Mouse (Mus musculus) limb, embryonic 11.5 days (tissue): ENCODE results near the gene B4galt7. TPM values are rescaled to one million over a fixed set of nuclear protein-coding genes. Genes with fewer than 3 reads are reported as not detected.
"Not testable (repeated sequence)": the region's sequence is repeated elsewhere in the genome, so short reads cannot be mapped to it uniquely, and the experiment has no call there.

Experiments used
- ATAC-seq: fragments of 200-750 bp; cut with Nextera tagmentation; 2 replicates; pipeline ENCODE4 v1.8.0; 2017; ENCODE audit warnings: low read depth; ENCODE audit not compliant: insufficient number of reproducible peaks, low FRiP score, low TSS enrichment
- DNase-seq: peaks from one replicate; pipeline ENCODE4 v3.0.0-alpha.2; 2015; ENCODE audit warnings: low spot score
- H3K27ac ChIP-seq: fragments of 300-500 bp; sonication (generic); replicated peaks from 2 replicates; pipeline ENCODE4 v1.5.1; 2014; ENCODE audit warnings: low read depth, mild to moderate bottlenecking, low read length
- H3K27me3 ChIP-seq: fragments of 300-500 bp; sonication (generic); 2 replicates; pipeline ENCODE4 v1.6.1; 2014; ENCODE audit warnings: mild to moderate bottlenecking, low read length, mixed read lengths; ENCODE audit not compliant: control insufficient read depth, insufficient read depth
- H3K36me3 ChIP-seq: fragments of 300-500 bp; sonication (generic); 2 replicates; pipeline ENCODE4 v1.6.1; 2014; ENCODE audit warnings: mild to moderate bottlenecking, low read length, moderate library complexity, mixed read lengths; ENCODE audit not compliant: control insufficient read depth, insufficient read depth
- H3K4me1 ChIP-seq: fragments of 300-500 bp; sonication (generic); 2 replicates; pipeline ENCODE4 v1.6.1; 2014; ENCODE audit warnings: low read length, mixed read lengths; ENCODE audit not compliant: control insufficient read depth, insufficient read depth
- H3K4me2 ChIP-seq: fragments of 300-500 bp; sonication (generic); 2 replicates; pipeline ENCODE4 v1.6.1; 2014; ENCODE audit warnings: low read depth, mild to moderate bottlenecking, moderate library complexity; ENCODE audit not compliant: severe bottlenecking
- H3K4me3 ChIP-seq: fragments of 300-500 bp; sonication (generic); 2 replicates; pipeline ENCODE4 v1.5.1; 2014; ENCODE audit warnings: low read depth, low read length
- H3K9ac ChIP-seq: fragments of 300-500 bp; sonication (generic); 2 replicates; pipeline ENCODE4 v1.6.1; 2014; ENCODE audit warnings: mild to moderate bottlenecking, low read length
- H3K9me3 ChIP-seq: fragments of 300-500 bp; sonication (generic); 2 replicates; pipeline ENCODE4 v1.6.1; 2016; ENCODE audit warnings: low read length; ENCODE audit not compliant: control insufficient read depth
- WGBS: fragments of 180-500 bp; shearing (Covaris S2); extraction: QIAGEN DNeasy Blood & Tissue Kit; methylation state at CpG from one replicate; pipeline ENCODE4 v1.1.7; 2014; 5-methylcytosine and 5-hydroxymethylcytosine counted together
- polyA plus RNA-seq: library from polyadenylated mRNA; unstranded; fragments of >200 nt; fragmentation: Nextera tagmentation; extraction: Ambion mirVana; gene quantifications from 2 replicates; pipeline ENCODE4 v1.2.1, GENCODE M21; 2014

B4galt7 gene
- 16.9 and 21.3 TPM in 2 replicates for polyA plus RNA-seq

DNA sequence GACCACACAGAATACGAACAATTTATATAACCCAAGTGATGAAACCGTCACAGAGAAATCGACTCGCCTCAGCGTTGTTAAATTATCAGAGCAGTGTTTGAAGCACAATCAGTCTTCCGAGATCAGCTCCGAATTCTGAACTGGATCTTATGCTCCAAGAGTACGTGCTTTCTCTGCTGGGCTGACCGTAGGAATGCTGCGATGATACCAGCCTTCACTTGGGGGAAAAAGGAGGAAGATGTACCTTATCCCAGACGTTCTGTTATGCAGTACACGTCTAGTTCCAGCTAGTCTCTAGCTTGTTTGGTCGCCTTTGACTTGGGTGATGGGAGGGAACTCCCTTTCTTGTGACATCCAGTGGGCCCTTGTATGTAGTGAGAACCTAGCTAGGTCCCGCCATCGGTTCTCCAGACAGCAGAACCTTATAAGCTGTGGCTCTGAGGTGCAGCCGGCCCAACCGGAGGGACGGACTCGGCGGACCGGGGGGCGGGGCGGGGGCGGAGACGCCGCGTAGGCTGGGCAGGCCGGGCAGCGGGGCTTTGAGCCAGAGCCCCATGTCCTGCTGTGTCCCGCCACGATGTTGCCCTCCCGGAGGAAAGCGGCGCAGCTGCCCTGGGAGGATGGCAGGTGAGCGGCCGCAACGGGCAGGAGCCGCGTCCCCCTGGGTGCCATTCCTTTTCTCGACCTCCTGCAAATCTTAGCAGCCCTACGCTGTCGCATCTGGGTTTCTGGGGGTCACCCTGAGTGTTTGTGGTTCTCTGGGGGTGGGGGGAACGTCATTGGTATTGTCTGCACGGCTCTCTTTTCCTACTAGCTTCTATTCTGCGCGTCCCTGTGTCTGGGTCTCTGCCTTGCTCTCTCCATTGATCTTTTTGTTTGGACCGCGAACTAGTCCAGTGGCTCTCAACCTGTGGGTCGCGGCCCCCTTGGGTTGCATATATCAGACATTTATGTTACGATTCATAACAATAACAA, at the start of gene B4galt7:
Gene B4galt7 (plus strand): TSS at position 331 of the 975 bp plus-strand sequence.
- Histone ChIP-seq H3K27me3 (no peaks in the 10 kb centered on the region), H3K4me3 (peak within 1 kb of the TSS; percentile 86), H3K4me2 (peak within 1 kb of the TSS; percentile 64), H3K4me1 (peaks cover 5% of the 10 kb centered on the region), H3K27ac (no peak within 1 kb of the TSS; the same call in 1 of the 2 replicates), H3K9ac (peak within 1 kb of the TSS; percentile 81), H3K36me3 (peaks cover 14% of the 10 kb centered on the region; the same call in 1 of the 2 replicates), H3K9me3 (no peaks in the 10 kb centered on the region)
- DNase-seq (peak; percentile 85), ATAC-seq (peak; percentile 84)
- 10% methylated on average over 51 of the region's 51 CpGs for WGBS

DNA sequence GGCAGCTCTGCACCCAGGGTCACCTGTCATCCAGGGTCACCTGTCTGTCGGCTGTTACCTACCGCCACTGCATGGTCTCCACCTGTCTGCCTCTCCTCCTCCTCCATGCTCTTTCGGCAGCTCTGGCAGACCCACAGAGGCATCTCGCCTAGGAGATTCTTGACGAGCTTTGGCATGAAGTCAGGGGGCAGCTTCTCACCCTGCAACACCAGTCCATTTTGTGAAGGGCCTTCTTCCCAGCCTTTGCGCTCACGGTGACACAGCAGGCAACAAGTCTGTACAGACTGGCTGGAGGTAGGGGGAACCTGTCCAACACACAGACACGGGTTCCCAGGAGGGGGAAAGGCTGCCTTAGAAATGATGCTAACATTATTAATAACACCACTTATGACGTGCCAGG, 43.8 kb upstream of the B4galt7 start:
- no peak for DNase-seq
- ATAC-seq, result no peak
- H3K4me2 ChIP-seq, result no peak overlapping the region
- 92% methylated on average over 9 of the region's 9 CpGs for WGBS
- no peaks in the 10 kb centered on the region for H3K4me1 ChIP-seq
- H3K9me3 ChIP-seq, result no peaks in the 10 kb centered on the region
- no peaks in the 10 kb centered on the region for H3K27me3 ChIP-seq
- peaks cover 3% of the 10 kb centered on the region for H3K36me3 ChIP-seq
- H3K9ac ChIP-seq, result no peak overlapping the region
- no peak overlapping the region for H3K4me3 ChIP-seq
- no peak overlapping the region for H3K27ac ChIP-seq

DNA sequence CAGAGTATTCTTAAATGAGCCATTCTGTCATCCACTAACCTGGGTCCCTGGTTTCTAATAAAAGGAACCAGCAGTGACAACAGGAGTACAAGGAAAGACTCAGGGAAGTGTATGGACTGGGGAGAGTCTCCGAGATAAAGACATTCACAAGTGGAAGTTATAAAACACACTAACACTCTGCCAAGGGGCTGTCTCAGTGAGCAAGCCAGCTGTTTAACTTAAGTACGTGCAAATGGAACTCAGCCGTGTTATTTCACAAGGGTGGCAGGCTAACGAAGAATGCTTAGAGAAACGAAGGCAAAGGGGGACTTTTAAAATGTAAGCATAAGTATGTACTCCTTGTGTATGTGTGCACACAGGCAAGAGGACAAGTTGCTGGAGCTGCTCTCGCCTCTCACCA, 42.2 kb upstream of the B4galt7 start:
- no peak overlapping the region for H3K4me2 ChIP-seq
- no peak overlapping the region for H3K9ac ChIP-seq
- no peaks in the 10 kb centered on the region for H3K27me3 ChIP-seq
- WGBS, result 75% methylated on average over 6 of the region's 6 CpGs
- no peak for DNase-seq
- no peak overlapping the region for H3K27ac ChIP-seq
- H3K4me1 ChIP-seq, result no peaks in the 10 kb centered on the region
- no peak overlapping the region for H3K4me3 ChIP-seq
- H3K36me3 ChIP-seq, result peaks cover 3% of the 10 kb centered on the region
- no peaks in the 10 kb centered on the region for H3K9me3 ChIP-seq
- ATAC-seq, result no peak

DNA sequence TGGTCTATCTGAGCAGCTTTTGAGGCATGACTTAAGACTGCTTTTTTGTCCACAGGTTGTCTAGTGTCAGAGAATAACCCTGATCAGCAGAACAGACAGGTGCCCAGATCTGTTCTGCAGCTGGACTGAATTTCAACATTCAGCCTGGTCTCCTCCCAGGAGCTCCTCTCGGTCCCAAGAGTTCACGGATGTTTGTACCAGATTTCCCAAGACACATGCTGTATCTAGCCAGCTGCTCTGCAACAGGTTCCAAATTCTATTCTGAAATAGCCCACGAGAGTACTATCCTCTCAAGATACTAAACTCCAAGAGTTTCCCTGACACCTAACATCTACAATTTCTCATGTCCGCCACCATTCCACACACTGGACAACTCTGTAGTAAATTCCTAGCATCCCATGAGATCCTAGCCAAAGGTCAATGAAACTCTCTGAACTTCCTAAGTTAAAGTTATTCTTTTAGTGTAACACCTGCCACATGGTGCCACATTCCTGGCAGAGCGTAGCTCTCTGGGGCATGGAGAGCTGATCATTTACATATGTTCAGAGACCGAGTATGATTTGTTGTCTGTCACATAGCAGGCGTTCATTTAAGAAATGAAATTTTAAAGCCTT, 36.3 kb upstream of the B4galt7 start:
- Histone ChIP-seq H3K9ac (no peak overlapping the region), H3K4me2 (no peak overlapping the region), H3K4me3 (no peak overlapping the region), H3K27ac (no peak overlapping the region), H3K36me3 (peaks cover 2% of the 10 kb centered on the region), H3K9me3 (no peaks in the 10 kb centered on the region), H3K4me1 (peaks cover 3% of the 10 kb centered on the region; the same call in 1 of the 2 replicates), H3K27me3 (no peaks in the 10 kb centered on the region)
- 72% methylated on average over 7 of the region's 7 CpGs for WGBS
- ATAC-seq (no peak), DNase-seq (no peak)

DNA sequence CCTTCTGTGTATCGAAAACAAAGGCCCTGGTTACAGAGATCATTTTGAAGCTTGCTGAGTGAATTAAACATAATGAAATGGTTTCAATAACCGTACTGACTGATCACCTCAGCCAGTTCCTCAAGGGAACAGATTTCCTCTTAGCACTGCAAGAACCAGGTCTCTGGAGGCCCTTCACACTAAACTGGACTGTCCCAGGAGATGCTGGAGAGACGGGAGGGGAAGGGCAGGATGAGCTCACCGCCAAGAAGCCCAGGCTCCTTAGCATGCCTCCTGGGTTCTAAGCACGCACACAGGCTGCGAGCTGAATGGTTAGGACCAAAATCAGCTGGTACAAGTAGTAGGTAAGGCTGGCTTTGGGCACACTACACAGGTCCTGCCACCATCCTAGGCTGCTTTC, 32.7 kb upstream of the B4galt7 start:
- Histone ChIP-seq H3K9me3 (no peaks in the 10 kb centered on the region), H3K4me2 (no peak overlapping the region), H3K27me3 (no peaks in the 10 kb centered on the region), H3K36me3 (peaks cover 2% of the 10 kb centered on the region), H3K9ac (no peak overlapping the region), H3K27ac (no peak overlapping the region), H3K4me1 (peaks cover 14% of the 10 kb centered on the region), H3K4me3 (no peak overlapping the region)
- ATAC-seq, result no peak
- no peak for DNase-seq
- 93% methylated on average over 6 of the region's 6 CpGs for WGBS

DNA sequence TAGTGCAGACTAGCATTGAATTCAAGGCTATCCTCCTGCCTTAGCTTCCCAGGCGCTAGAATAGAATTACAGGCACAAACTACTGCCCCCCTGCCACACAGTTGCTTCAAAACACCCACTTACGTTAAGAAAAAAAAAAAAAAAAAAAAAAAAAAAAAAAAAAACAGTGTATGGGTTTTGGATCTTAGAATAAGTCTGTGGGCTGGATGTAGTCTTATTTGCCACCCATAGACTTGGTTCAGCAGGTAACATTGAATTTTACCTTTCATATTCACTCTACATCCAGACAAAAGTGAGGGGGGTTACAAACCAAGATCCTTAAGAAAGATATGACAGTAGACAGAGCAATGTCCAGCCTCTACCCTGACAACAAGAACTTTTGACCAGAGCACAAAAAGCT, 31.7 kb upstream of the B4galt7 start:
- no peak overlapping the region for H3K27ac ChIP-seq
- no peaks in the 10 kb centered on the region for H3K27me3 ChIP-seq
- no peak for ATAC-seq
- no peak for DNase-seq
- no peak overlapping the region for H3K4me2 ChIP-seq
- no peak overlapping the region for H3K4me3 ChIP-seq
- peaks cover 14% of the 10 kb centered on the region for H3K4me1 ChIP-seq
- no peak overlapping the region for H3K9ac ChIP-seq
- WGBS, result 84% methylated on average over 2 of the region's 2 CpGs
- peaks cover 2% of the 10 kb centered on the region for H3K36me3 ChIP-seq
- H3K9me3 ChIP-seq, result no peaks in the 10 kb centered on the region

DNA sequence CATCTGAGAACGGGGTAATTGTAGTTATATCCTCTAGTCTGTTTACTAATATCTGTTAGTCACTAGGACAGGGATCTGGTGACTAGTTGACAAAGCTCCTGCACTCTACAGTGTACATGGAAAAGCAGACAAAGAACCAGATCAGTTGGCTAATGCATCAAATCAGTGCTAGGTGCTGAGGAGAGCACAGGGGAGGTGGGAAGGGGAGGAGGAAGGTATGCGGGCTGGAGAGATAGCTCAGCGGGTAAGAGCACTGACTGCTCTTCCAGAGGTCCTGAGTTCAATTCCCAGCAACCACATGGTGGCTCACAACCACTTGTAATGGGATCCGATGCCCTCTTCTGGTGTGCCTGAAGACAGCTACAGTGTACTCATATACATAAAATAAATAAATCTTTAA, 31.2 kb upstream of the B4galt7 start:
- H3K27ac ChIP-seq, DNase-seq, ATAC-seq, H3K36me3 ChIP-seq, H3K9me3 ChIP-seq, H3K4me2 ChIP-seq, H3K4me3 ChIP-seq, H3K27me3 ChIP-seq, H3K9ac ChIP-seq: not testable (repeated sequence)
- 87% methylated on average over 4 of the region's 4 CpGs for WGBS
- H3K4me1 ChIP-seq, result peaks cover 14% of the 10 kb centered on the region

DNA sequence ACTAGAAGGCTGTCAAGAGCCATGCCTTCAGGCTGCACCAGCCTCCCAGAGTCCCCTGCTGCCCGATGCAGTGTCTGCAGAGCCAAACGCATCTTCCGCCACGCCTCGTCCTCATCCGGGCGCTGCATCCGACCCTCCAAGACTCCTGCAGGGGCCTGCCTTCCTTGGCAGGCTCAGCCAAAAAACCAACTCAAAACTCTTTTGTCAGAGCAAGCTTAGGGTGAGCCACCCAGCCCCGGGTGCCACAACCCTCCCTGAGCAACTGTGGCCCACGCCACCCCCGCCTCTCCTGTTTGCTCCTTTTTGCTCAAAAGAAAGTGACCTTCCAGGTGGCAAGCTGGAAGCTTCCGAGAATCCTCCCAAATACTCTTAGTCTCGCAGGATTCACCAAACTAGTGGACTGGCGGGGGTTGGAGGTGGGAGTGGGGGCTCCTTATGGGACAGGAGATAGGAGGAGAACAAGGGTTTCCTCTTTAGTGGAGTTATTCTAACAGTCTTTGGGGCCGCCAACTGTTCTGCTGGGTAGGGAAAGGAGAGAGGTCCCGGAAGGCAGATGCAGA, 29.9 kb upstream of the B4galt7 start:
- Histone ChIP-seq H3K36me3 (peaks cover 2% of the 10 kb centered on the region), H3K4me1 (peaks cover 11% of the 10 kb centered on the region), H3K9me3 (no peaks in the 10 kb centered on the region), H3K27ac (no peak overlapping the region), H3K27me3 (no peaks in the 10 kb centered on the region), H3K9ac (peak overlapping the region; percentile 96), H3K4me2 (peak overlapping the region; percentile 66), H3K4me3 (peak overlapping the region; percentile 99)
- peak; percentile 45 for DNase-seq
- WGBS, result 14% methylated on average over 16 of the region's 16 CpGs
- ATAC-seq, result no peak
